Mouse (Mus musculus): ENCODE results near the gene Theg. TPM values are rescaled to one million over a fixed set of nuclear protein-coding genes. Genes with fewer than 3 reads are reported as not detected.

Gene Theg
- polyA plus RNA-seq, 1 experiment, result 0.18 TPM

DNA sequence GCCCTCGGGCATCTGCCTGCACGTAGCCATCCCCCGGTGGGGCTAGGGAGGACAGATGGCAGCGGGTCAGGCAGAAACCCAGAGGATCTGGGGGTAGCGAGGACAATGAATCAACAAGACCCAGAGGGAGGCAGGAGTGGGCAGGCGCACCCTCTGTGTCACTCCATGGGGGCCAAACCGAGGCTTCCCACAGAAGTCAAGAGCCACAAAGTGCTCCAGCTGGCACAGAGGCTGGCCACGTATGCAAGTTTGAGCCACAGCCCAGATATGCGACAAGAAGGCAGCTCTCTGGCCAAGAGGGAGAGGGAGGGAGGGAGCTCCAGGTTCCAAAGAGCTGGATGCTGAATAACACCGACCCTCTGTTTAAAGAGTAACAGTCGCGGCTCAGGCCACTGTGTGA lies 36.8 kb upstream of the Theg start:
- H3K4me1 ChIP-seq (ENCODE audit: control insufficient read depth, insufficient read depth, insufficient read length), result no peaks in the 10 kb centered on the region
- no peak overlapping the region for H3K4me3 ChIP-seq (ENCODE audit: extremely low read depth, insufficient read depth, insufficient read length)
- 76% methylated on average over 12 of the region's 12 CpGs for WGBS
- no peaks in the 10 kb centered on the region for H3K27me3 ChIP-seq (ENCODE audit: control insufficient read depth, insufficient read depth, low read length)
- no peak for DNase-seq (ENCODE audit: low read depth in 1 of 2, low spot score in 2 of 2)
- no peak overlapping the region for H3K27ac ChIP-seq (ENCODE audit: insufficient read depth, low read length)
- TF ChIP-seq CTCF (IDR thresholded peaks at IDR 0.05; ENCODE audit: extremely low read depth, insufficient read depth, insufficient read length, insufficient replicate concordance) (no peak), POLR2A (IDR thresholded peaks at IDR 0.05; ENCODE audit: low read depth, low read length) (no peak)
- no peaks in the 10 kb centered on the region for H3K36me3 ChIP-seq (ENCODE audit: control insufficient read depth, insufficient read depth, low read length)

- H3K27me3 ChIP-seq (ENCODE audit: control insufficient read depth, insufficient read depth, low read length), result peaks cover 14% of the 10 kb centered on the region
- H3K4me3 ChIP-seq (ENCODE audit: extremely low read depth, insufficient read depth, insufficient read length), result no peak overlapping the region
- peaks cover 8% of the 10 kb centered on the region for H3K4me1 ChIP-seq (ENCODE audit: control insufficient read depth, insufficient read depth, insufficient read length)
- 86% methylated on average over 5 of the region's 5 CpGs for WGBS
- no peak for DNase-seq (ENCODE audit: low read depth in 1 of 2, low spot score in 2 of 2)
- no peaks in the 10 kb centered on the region for H3K36me3 ChIP-seq (ENCODE audit: control insufficient read depth, insufficient read depth, low read length)
- no peak overlapping the region for H3K27ac ChIP-seq (ENCODE audit: insufficient read depth, low read length)
- TF ChIP-seq POLR2A (IDR thresholded peaks at IDR 0.05; ENCODE audit: low read depth, low read length) (no peak), CTCF (IDR thresholded peaks at IDR 0.05; ENCODE audit: extremely low read depth, insufficient read depth, insufficient read length, insufficient replicate concordance) (no peak)
Measured at GRCm38 (mm10) chr10:79616376-79616775, 29.2 kb upstream of the Theg start.

GRCm38 (mm10) chr10:79615860-79616259 lies 28.7 kb upstream of the Theg start:
- Histone ChIP-seq H3K36me3 (ENCODE audit: control insufficient read depth, insufficient read depth, low read length) (no peaks in the 10 kb centered on the region), H3K4me1 (ENCODE audit: control insufficient read depth, insufficient read depth, insufficient read length) (peaks cover 8% of the 10 kb centered on the region), H3K4me3 (ENCODE audit: extremely low read depth, insufficient read depth, insufficient read length) (no peak overlapping the region), H3K27me3 (ENCODE audit: control insufficient read depth, insufficient read depth, low read length) (peaks cover 14% of the 10 kb centered on the region), H3K27ac (ENCODE audit: insufficient read depth, low read length) (no peak overlapping the region)
- no peak for DNase-seq (ENCODE audit: low read depth in 1 of 2, low spot score in 2 of 2)
- 41% methylated on average over 8 of the region's 8 CpGs for WGBS
- TF ChIP-seq CTCF (IDR thresholded peaks at IDR 0.05; ENCODE audit: extremely low read depth, insufficient read depth, insufficient read length, insufficient replicate concordance) (no peak), POLR2A (IDR thresholded peaks at IDR 0.05; ENCODE audit: low read depth, low read length) (no peak)

- Histone ChIP-seq H3K27ac (ENCODE audit: insufficient read depth, low read length) (no peak overlapping the region), H3K36me3 (ENCODE audit: control insufficient read depth, insufficient read depth, low read length) (no peaks in the 10 kb centered on the region), H3K4me3 (ENCODE audit: extremely low read depth, insufficient read depth, insufficient read length) (no peak overlapping the region), H3K4me1 (ENCODE audit: control insufficient read depth, insufficient read depth, insufficient read length) (peaks cover 8% of the 10 kb centered on the region), H3K27me3 (ENCODE audit: control insufficient read depth, insufficient read depth, low read length) (peaks cover 14% of the 10 kb centered on the region)
- no peak for DNase-seq (ENCODE audit: low read depth in 1 of 2, low spot score in 2 of 2)
- TF ChIP-seq POLR2A (IDR thresholded peaks at IDR 0.05; ENCODE audit: low read depth, low read length) (no peak), CTCF (IDR thresholded peaks at IDR 0.05; ENCODE audit: extremely low read depth, insufficient read depth, insufficient read length, insufficient replicate concordance) (no peak)
- WGBS, result 94% methylated on average over 1 of the region's 1 CpGs
Measured at GRCm38 (mm10) chr10:79614305-79614643, 27.1 kb upstream of the Theg start.

DNA sequence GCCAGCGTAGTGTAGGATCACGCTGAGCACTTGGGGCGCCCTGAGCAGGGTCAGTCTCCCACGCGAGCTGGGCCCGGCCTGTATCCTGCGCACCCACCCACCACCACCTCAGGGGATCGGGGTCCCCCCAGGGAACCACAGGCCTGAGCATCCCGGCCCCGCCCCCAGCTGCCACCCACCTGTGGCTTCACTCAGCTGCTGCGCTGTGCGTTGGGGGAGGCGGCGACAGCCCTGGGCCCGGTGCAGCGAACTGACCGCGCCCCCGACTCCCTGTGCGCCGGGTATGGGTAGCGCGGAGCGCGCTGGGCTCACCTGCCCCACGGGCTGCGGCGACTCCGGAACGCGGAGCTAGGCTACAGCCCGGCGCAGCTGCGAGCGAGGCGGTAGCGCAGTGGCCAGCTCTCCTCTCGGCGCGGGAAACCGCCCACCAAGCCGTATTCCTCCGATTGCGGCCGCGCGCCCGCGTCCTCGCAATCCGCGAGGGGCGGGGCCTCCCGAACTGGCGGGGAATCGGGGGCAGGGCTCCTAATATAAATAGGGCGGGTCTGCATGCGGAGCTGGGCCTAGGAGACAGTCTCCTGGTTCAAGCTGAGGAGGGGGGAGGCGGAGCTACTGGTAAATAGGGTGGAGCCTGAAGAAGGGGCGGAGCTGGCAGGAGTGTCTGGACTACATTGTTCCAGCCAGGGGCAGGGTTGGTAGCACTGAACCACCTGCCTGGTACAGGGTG lies 26.6 kb upstream of the Theg start, which contains the start of gene C2cd4c:
Gene C2cd4c, minus strand, starts transcription at position 448 of the 727 bp plus-strand sequence.
- Histone ChIP-seq H3K4me3 (ENCODE audit: extremely low read depth, insufficient read depth, insufficient read length) (peak within 1 kb of the TSS; percentile 41; the same call in 1 of the 2 replicates), H3K27me3 (ENCODE audit: control insufficient read depth, insufficient read depth, low read length) (peaks cover 14% of the 10 kb centered on the region), H3K36me3 (ENCODE audit: control insufficient read depth, insufficient read depth, low read length) (no peaks in the 10 kb centered on the region), H3K27ac (ENCODE audit: insufficient read depth, low read length) (no peak within 1 kb of the TSS), H3K4me1 (ENCODE audit: control insufficient read depth, insufficient read depth, insufficient read length) (peaks cover 8% of the 10 kb centered on the region)
- no peak for DNase-seq (ENCODE audit: low read depth in 1 of 2, low spot score in 2 of 2)
- TF ChIP-seq POLR2A (IDR thresholded peaks at IDR 0.05; ENCODE audit: low read depth, low read length) (no peak), CTCF (IDR thresholded peaks at IDR 0.05; ENCODE audit: extremely low read depth, insufficient read depth, insufficient read length, insufficient replicate concordance) (no peak)
- WGBS, result 3% methylated on average over 55 of the region's 60 CpGs

DNA sequence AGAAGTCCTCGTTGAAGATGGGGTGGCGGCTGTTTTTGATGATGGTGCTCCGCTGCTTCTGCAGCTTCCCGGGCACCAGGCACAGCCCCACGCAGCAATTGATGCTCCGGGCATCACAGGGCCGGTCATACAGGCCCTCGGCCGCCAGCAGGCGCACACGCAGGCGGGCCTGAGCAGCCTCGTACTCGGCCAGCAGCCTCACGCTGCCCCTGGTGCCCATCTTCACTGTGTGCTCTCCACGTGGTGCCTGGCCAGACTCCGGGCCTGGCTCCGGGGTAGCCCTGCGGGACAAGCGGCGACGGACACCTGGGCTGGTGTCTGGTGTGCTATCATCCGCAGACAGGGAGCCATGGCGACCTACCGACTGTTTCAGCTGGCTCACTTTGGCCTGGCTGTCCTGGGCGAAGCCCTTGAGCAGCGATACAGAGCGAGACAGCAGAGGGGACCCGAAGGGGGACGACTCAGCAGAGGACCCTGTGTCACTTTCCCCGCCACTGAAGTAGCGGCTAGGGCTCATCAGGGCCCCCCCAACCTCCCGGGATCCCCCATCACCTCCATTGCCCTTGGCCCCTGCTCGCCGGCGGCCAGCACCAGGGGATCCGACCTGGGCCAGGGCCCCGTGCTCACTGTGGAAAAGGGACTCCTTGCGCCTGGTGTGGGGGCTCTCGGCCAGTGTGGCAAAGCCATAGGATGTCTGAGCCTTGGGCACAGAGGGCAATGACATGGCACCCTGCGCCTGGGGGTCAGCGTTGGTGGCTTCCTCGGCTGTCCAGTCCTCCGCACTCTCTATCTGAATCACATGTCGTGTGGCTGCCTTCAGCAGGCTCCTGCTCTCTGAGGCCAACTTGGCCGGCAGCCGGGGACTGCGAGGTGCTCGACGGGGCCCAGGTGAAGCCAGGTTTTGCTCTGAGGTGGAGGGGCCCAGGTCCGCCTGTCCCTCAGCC lies 25.3 kb upstream of the Theg start:
- H3K27ac ChIP-seq (ENCODE audit: insufficient read depth, low read length), result no peak overlapping the region
- no peak overlapping the region for H3K4me3 ChIP-seq (ENCODE audit: extremely low read depth, insufficient read depth, insufficient read length)
- TF ChIP-seq POLR2A (IDR thresholded peaks at IDR 0.05; ENCODE audit: low read depth, low read length) (no peak), CTCF (IDR thresholded peaks at IDR 0.05; ENCODE audit: extremely low read depth, insufficient read depth, insufficient read length, insufficient replicate concordance) (no peak)
- H3K4me1 ChIP-seq (ENCODE audit: control insufficient read depth, insufficient read depth, insufficient read length), result peaks cover 8% of the 10 kb centered on the region
- peaks cover 14% of the 10 kb centered on the region for H3K27me3 ChIP-seq (ENCODE audit: control insufficient read depth, insufficient read depth, low read length)
- no peak for DNase-seq (ENCODE audit: low read depth in 1 of 2, low spot score in 2 of 2)
- no peaks in the 10 kb centered on the region for H3K36me3 ChIP-seq (ENCODE audit: control insufficient read depth, insufficient read depth, low read length)
- 16% methylated on average over 51 of the region's 51 CpGs for WGBS

All from spleen, adult 2 months (tissue).